Mouse (Mus musculus) forebrain, embryonic 16.5 days (tissue): Measurements from ENCODE around the gene Vsx2. TPM values are rescaled to one million over a fixed set of nuclear protein-coding genes. Genes with fewer than 3 reads are reported as not detected.
A peak's percentile ranks its signal among the peaks of the same experiment; 100 is the strongest.

Experiments used
- ATAC-seq: fragments of 200-750 bp; cut with Nextera tagmentation; 2 replicates; pipeline ENCODE4 v1.8.0; 2017; ENCODE audit warnings: mild to moderate bottlenecking, moderate library complexity
- H3K27ac ChIP-seq: fragments of 300-500 bp; sonication (generic); 2 replicates; pipeline ENCODE4 v1.5.1; 2014; ENCODE audit warnings: low read length, control low read depth
- H3K27me3 ChIP-seq: fragments of 300-500 bp; sonication (generic); replicated peaks from 2 replicates; pipeline ENCODE4 v1.6.1; 2014; ENCODE audit warnings: low read length; ENCODE audit not compliant: control insufficient read depth, insufficient read depth
- H3K36me3 ChIP-seq: fragments of 300-500 bp; sonication (generic); 2 replicates; pipeline ENCODE4 v1.6.1; 2014; ENCODE audit not compliant: control insufficient read depth, insufficient read depth
- H3K4me1 ChIP-seq: fragments of 300-500 bp; sonication (generic); replicated peaks from 2 replicates; pipeline ENCODE4 v1.6.1; 2014; ENCODE audit warnings: low read length; ENCODE audit not compliant: control insufficient read depth, insufficient read depth
- H3K4me2 ChIP-seq: fragments of 300-500 bp; sonication (generic); 2 replicates; pipeline ENCODE4 v1.6.1; 2014; ENCODE audit warnings: mild to moderate bottlenecking, low read length, control low read depth
- H3K4me3 ChIP-seq: fragments of 300-500 bp; sonication (generic); replicated peaks from 2 replicates; pipeline ENCODE4 v1.5.1; 2014; ENCODE audit warnings: mild to moderate bottlenecking, low read length, control low read depth
- H3K9ac ChIP-seq: fragments of 300-500 bp; sonication (generic); replicated peaks from 2 replicates; pipeline ENCODE4 v1.6.1; 2014; ENCODE audit warnings: low read depth, low read length, control low read depth
- H3K9me3 ChIP-seq: fragments of 300-500 bp; sonication (generic); 2 replicates; pipeline ENCODE4 v1.6.1; 2016; ENCODE audit warnings: low read length; ENCODE audit not compliant: control insufficient read depth
- WGBS: fragments of 180-500 bp; shearing (Covaris S2); extraction: QIAGEN DNeasy Blood & Tissue Kit; methylation state at CpG from one replicate; pipeline ENCODE4 v1.1.7; 2014; 5-methylcytosine and 5-hydroxymethylcytosine counted together
- polyA plus RNA-seq: library from polyadenylated mRNA; unstranded; fragments of >200 nt; fragmentation: Nextera tagmentation; extraction: Ambion mirVana; gene quantifications from 2 replicates; pipeline ENCODE4 v1.2.1, GENCODE M21; 2015

Gene Vsx2
- polyA plus RNA-seq, 1 experiment from 2014 or later: 0.06 TPM

- no peak overlapping the region for H3K9ac ChIP-seq
- no peak overlapping the region for H3K4me2 ChIP-seq
- no peaks in the 10 kb centered on the region for H3K9me3 ChIP-seq
- H3K27me3 ChIP-seq: no peaks in the 10 kb centered on the region
- H3K4me3 ChIP-seq: no peak overlapping the region
- no peak for ATAC-seq
- no peaks in the 10 kb centered on the region for H3K36me3 ChIP-seq
- no peak overlapping the region for H3K27ac ChIP-seq
- H3K4me1 ChIP-seq: peaks cover 12% of the 10 kb centered on the region
Measured at GRCm38 (mm10) chr12:84620975-84621374, 51.4 kb downstream of the Vsx2 start.

DNA sequence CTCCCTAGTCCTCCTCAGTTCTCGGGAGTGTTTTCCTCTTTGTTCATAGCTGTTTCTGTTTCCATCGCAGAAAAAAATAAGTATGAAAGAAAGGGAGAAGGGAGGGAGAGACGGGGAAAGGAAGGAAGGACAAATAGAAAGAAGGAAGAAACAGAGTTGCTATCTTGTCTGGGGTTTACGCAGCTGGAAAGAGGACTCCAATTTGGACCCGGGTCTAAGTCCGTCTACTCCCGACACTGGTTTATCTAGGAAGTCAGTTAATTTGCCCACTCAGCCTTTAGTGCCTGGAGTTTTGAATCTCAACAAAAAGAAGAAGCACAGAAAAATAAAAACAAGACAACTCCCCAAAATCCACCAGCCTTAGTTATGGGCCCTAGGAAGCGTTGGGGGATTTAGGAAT is 55.0 kb downstream of the Vsx2 start:
- Histone ChIP-seq H3K27ac (no peak overlapping the region), H3K27me3 (no peaks in the 10 kb centered on the region), H3K9me3 (no peaks in the 10 kb centered on the region), H3K4me3 (no peak overlapping the region), H3K36me3 (no peaks in the 10 kb centered on the region), H3K4me2 (no peak overlapping the region), H3K9ac (no peak overlapping the region), H3K4me1 (peaks cover 8% of the 10 kb centered on the region)
- WGBS: 12% methylated on average over 8 of the region's 8 CpGs
- no peak for ATAC-seq

DNA sequence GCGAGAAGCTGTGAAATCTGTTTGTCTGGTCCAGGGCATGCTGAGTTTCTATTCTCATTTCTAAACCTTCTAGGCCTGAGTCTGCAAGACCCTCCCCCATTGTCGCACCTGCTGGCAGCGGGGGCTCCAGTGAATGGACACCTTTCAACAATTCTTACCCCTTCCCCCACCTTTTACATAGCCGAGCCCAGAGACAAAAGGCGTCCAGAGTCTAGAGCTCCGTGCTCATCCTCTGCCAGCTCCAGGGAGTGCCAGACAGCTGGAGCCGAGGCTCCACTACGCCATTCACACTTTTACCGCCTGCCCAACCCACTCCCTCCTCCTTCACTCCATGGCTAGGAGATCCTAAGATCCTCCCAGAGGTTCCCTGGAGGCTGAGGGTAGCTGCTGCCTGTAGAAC is 55.6 kb downstream of the Vsx2 start:
- Histone ChIP-seq H3K9ac (0 out of 2 replicates have a peak overlapping the region, but pooled peaks have one; percentile 3), H3K27ac (no peak overlapping the region), H3K4me1 (peaks cover 8% of the 10 kb centered on the region), H3K27me3 (no peaks in the 10 kb centered on the region), H3K4me2 (peak overlapping the region; percentile 21; the same call in 1 of the 2 replicates), H3K9me3 (no peaks in the 10 kb centered on the region), H3K36me3 (no peaks in the 10 kb centered on the region), H3K4me3 (no peak overlapping the region)
- ATAC-seq: peak; percentile 69
- WGBS: 1% methylated on average over 9 of the region's 9 CpGs

DNA sequence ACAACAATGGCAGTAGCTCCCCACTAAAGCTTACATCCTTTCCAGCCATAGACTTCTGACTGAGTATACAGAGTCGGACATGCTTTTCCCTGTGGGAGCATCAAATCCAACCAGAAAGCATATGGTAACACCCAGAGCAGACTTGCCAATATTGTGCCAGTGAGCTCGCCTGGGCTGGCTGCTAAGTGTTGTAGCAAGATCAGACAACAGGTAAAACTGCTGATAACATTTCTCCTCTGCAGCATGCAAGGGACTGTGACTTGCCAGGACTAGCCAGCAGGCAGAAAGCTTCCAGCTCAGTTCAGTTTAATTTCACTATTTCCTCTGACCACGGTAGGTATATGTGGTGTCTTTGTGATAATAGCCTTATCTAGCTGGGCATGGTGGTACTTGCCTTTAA is 62.3 kb downstream of the Vsx2 start:
- Histone ChIP-seq H3K9me3 (no peaks in the 10 kb centered on the region), H3K36me3 (no peaks in the 10 kb centered on the region), H3K4me1 (no peaks in the 10 kb centered on the region), H3K4me3 (no peak overlapping the region), H3K4me2 (no peak overlapping the region), H3K9ac (no peak overlapping the region), H3K27ac (no peak overlapping the region), H3K27me3 (no peaks in the 10 kb centered on the region)
- ATAC-seq: no peak
- 55% methylated on average over 3 of the region's 3 CpGs for WGBS

- Histone ChIP-seq H3K27ac (no peak overlapping the region), H3K27me3 (peaks cover 34% of the 10 kb centered on the region), H3K9ac (no peak overlapping the region), H3K36me3 (no peaks in the 10 kb centered on the region), H3K9me3 (no peaks in the 10 kb centered on the region), H3K4me1 (no peaks in the 10 kb centered on the region; the same call in 1 of the 2 replicates), H3K4me3 (no peak overlapping the region), H3K4me2 (no peak overlapping the region)
- ATAC-seq: no peak
- 7% methylated on average over 6 of the region's 6 CpGs for WGBS
Measured at GRCm38 (mm10) chr12:84640253-84640652, 70.7 kb downstream of the Vsx2 start.

DNA sequence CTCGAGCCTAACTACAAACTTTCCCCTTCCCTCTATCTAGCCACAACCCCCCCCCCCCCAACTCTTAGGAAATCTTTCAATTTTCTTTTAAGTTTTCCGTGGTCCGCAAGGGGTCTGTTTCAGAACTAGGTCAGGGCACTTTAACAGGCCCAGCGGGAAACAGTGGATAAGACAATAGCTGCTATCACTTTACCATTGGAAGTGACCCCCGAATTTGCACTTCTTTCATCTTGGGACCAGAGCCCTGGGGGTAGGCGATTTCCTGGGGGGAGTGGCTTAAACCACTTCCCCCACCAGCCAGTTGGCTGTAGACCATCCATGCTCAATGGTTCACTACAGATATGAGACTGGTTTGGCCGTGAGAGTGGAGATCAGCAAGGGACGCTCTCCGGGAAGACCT is 71.1 kb downstream of the Vsx2 start, which contains the start of gene Vrtn:
Gene Vrtn, plus strand, starts transcription at position 366 of the 400 bp plus-strand sequence.
- Histone ChIP-seq H3K27ac (no peak within 1 kb of the TSS), H3K36me3 (no peaks in the 10 kb centered on the region), H3K9ac (no peak within 1 kb of the TSS), H3K4me3 (no peak within 1 kb of the TSS), H3K27me3 (peaks cover 34% of the 10 kb centered on the region), H3K4me2 (no peak within 1 kb of the TSS), H3K4me1 (no peaks in the 10 kb centered on the region; the same call in 1 of the 2 replicates), H3K9me3 (no peaks in the 10 kb centered on the region)
- 2% methylated on average over 9 of the region's 9 CpGs for WGBS
- ATAC-seq: no peak

Other genes starting within 250 kb of the Vsx2 start
- gene Coq6, start 208.1 kb upstream of the Vsx2 start, polyA plus RNA-seq: 49.1 and 49.9 TPM in 2 replicates
- gene Fam161b, start 207.9 kb upstream of the Vsx2 start, polyA plus RNA-seq: 15.5 and 15.6 TPM in 2 replicates
- gene Entpd5, start 160.7 kb upstream of the Vsx2 start, polyA plus RNA-seq: 10.4 and 10.6 TPM in 2 replicates
- gene Bbof1, start 160.7 kb upstream of the Vsx2 start, polyA plus RNA-seq: 4.5 and 5.0 TPM in 2 replicates
- gene Rnf113a2, start 152.6 kb upstream of the Vsx2 start, polyA plus RNA-seq: 26.9 and 30.1 TPM in 2 replicates
- gene Aldh6a1, start 118.8 kb upstream of the Vsx2 start, polyA plus RNA-seq: 33.3 and 39.9 TPM in 2 replicates
- gene Lin52, start 118.3 kb upstream of the Vsx2 start, polyA plus RNA-seq: 40.3 and 41.4 TPM in 2 replicates
- 10.1 and 15.5 TPM in 2 replicates for gene Abcd4, start 47.7 kb downstream of the Vsx2 start, polyA plus RNA-seq
- 0.18 TPM in 1 of 2 replicates, not detected in the other for gene Vrtn, start 71.3 kb downstream of the Vsx2 start, polyA plus RNA-seq
- gene Syndig1l, start 129.1 kb downstream of the Vsx2 start, polyA plus RNA-seq: 3.4 and 4.2 TPM in 2 replicates
- gene Npc2, start 203.4 kb downstream of the Vsx2 start, polyA plus RNA-seq: 76.8 and 80.8 TPM in 2 replicates
- gene Isca2, start 203.5 kb downstream of the Vsx2 start, polyA plus RNA-seq: 108 and 141 TPM in 2 replicates